Mouse (Mus musculus) limb, embryonic 14.5 days (tissue): ENCODE data around the gene Ankrd40. TPM values are rescaled to one million over a fixed set of nuclear protein-coding genes. Genes with fewer than 3 reads are reported as not detected.

Source experiments
- ATAC-seq: fragments of 200-750 bp; cut with Nextera tagmentation; 2 replicates; pipeline ENCODE4 v1.8.0; 2017; ENCODE audit warnings: low read depth, moderate number of reproducible peaks, moderate TSS enrichment; ENCODE audit not compliant: low FRiP score
- DNase-seq: peaks from one replicate; pipeline ENCODE4 v3.0.0-alpha.2; 2015; ENCODE audit warnings: low spot score
- H3K27ac ChIP-seq: fragments of 300-500 bp; sonication (generic); replicated peaks from 2 replicates; pipeline ENCODE4 v1.5.1; 2014; ENCODE audit warnings: low read depth, mild to moderate bottlenecking, low read length, moderate library complexity, mixed read lengths
- H3K27me3 ChIP-seq: fragments of 300-500 bp; sonication (generic); 2 replicates; pipeline ENCODE4 v1.6.1; 2014; ENCODE audit warnings: low read length, mixed read lengths; ENCODE audit not compliant: control insufficient read depth, insufficient read depth
- H3K36me3 ChIP-seq: fragments of 300-500 bp; sonication (generic); 2 replicates; pipeline ENCODE4 v1.6.1; 2014; ENCODE audit warnings: mild to moderate bottlenecking, low read length, moderate library complexity, mixed read lengths; ENCODE audit not compliant: control insufficient read depth, insufficient read depth
- H3K4me1 ChIP-seq: fragments of 300-500 bp; sonication (generic); 2 replicates; pipeline ENCODE4 v1.6.1; 2014; ENCODE audit warnings: antibody characterized with exemption, low read length, mixed read lengths; ENCODE audit not compliant: control insufficient read depth, insufficient read depth
- H3K4me2 ChIP-seq: fragments of 300-500 bp; sonication (generic); replicated peaks from 2 replicates; pipeline ENCODE4 v1.6.1; 2014; ENCODE audit warnings: low read depth, mild to moderate bottlenecking, low read length, moderate library complexity; ENCODE audit not compliant: severe bottlenecking
- H3K4me3 ChIP-seq: fragments of 300-500 bp; sonication (generic); replicated peaks from 2 replicates; pipeline ENCODE4 v1.5.1; 2014; ENCODE audit warnings: low read length
- H3K9ac ChIP-seq: fragments of 300-500 bp; sonication (generic); 2 replicates; pipeline ENCODE4 v1.6.1; 2014; ENCODE audit warnings: mild to moderate bottlenecking, low read depth, low read length, moderate library complexity; ENCODE audit not compliant: severe bottlenecking
- H3K9me3 ChIP-seq: fragments of 300-500 bp; sonication (generic); 2 replicates; pipeline ENCODE4 v1.6.1; 2016; ENCODE audit warnings: low read length; ENCODE audit not compliant: control insufficient read depth
- POLR2A ChIP-seq: fragments of 200-500 bp; IDR thresholded peaks from 2 replicates; pipeline ENCODE4 v1.8.0; 2012; ENCODE audit warnings: inconsistent platforms, mild to moderate bottlenecking, moderate library complexity, borderline replicate concordance; ENCODE audit not compliant: insufficient read depth, insufficient read length; ENCODE audit errors: extremely low read depth
- WGBS: fragments of 180-500 bp; shearing (Covaris S2); extraction: QIAGEN DNeasy Blood & Tissue Kit; methylation state at CpG from one replicate; pipeline ENCODE4 v1.1.7; 2014; 5-methylcytosine and 5-hydroxymethylcytosine counted together
- polyA plus RNA-seq, 2 experiments: library from polyadenylated mRNA; depleted of rRNA in 1 of 2; stranded (reverse) in 1 of 2; unstranded in 1 of 2; fragments of >200 nt; fragmentation: Nextera tagmentation in 1 of 2; extraction: Ambion mirVana in 1 of 2; gene quantifications; 2 replicates each; pipeline versions ENCODE4 v1.2.1 to v1.2.3; 2012 to 2014

Ankrd40 gene
- polyA plus RNA-seq, 2 experiments: 30.3 to 74.4 TPM

DNA sequence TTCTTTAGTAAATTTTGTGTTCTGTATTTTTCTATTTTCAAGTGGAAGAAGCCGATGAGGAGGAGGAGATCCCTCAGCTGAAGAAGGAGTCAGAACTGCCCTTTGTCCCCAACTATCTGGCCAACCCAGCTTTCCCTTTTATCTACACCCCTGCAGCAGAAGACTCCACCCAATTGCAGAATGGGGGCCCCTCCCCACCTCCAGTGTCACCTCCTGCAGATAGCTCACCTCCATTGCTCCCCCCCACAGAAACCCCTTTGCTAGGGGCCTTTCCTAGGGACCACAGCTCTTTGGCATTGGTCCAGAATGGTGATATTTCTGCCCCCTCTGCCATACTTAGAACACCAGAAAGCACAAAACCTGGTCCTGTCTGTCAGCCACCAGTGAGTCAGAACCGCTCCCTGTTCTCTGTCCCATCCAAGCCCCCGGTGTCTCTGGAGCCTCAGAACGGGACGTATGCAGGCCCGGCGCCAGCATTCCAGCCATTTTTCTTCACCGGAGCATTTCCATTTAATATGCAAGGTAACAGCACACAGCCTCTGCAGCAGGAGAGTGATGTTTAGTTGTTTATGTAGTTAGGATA lies 6.7 kb downstream of the Ankrd40 start:
- Histone ChIP-seq H3K9me3 (no peaks in the 10 kb centered on the region), H3K27me3 (no peaks in the 10 kb centered on the region), H3K9ac (no peak overlapping the region), H3K4me1 (peaks cover 5% of the 10 kb centered on the region; the same call in 1 of the 2 replicates), H3K27ac (no peak overlapping the region), H3K4me3 (no peak overlapping the region), H3K36me3 (peaks cover 46% of the 10 kb centered on the region), H3K4me2 (no peak overlapping the region)
- ATAC-seq (peak; percentile 19; the same call in 1 of the 2 replicates), DNase-seq (no peak)
- no peak for TF ChIP-seq POLR2A
- 87% methylated on average over 8 of the region's 8 CpGs for WGBS

DNA sequence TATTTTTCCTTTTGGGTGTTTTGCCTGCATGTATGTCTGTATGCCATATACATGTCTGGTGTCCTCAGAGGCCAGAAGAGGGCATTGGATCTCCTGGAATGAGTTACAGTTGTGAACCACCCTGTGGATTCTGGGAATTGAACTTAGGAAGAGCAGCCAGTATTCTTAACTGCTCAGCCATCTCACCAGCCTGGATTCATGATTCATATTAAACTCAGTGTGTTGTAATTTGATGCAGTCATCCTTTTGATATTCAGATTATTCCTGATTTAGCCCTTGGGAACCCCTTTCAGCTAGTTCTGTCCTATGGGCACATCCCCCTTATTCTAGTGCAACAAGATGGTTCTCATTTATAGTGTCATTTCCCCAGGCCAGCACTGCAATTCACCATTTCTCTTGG lies 8.8 kb downstream of the Ankrd40 start:
- Histone ChIP-seq H3K4me1 (no peaks in the 10 kb centered on the region), H3K4me2 (no peak overlapping the region), H3K27ac (no peak overlapping the region), H3K4me3 (no peak overlapping the region), H3K9ac (no peak overlapping the region), H3K36me3 (peaks cover 62% of the 10 kb centered on the region), H3K9me3 (no peaks in the 10 kb centered on the region), H3K27me3 (no peaks in the 10 kb centered on the region)
- no peak for TF ChIP-seq POLR2A
- ATAC-seq (no peak), DNase-seq (no peak)

DNA sequence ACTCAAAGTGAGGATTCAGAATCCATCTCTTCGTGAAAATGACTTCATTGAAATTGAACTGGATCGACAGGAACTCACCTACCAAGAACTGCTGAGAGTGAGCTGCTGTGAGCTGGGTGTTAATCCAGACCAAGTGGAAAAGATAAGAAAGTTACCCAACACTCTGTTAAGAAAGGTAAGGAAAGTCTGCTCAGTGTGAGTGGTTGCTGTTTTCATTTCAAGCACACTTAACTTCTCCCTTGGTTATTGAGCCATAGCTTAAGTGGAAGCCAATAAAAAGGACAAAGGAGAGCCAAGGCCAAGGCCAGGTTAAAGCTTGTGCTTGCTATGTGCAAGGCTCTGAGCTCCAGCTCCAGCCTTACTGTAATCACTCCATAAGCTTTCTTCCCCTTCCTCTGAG lies 10.5 kb downstream of the Ankrd40 start:
- 93% methylated on average over 2 of the region's 2 CpGs for WGBS
- DNase-seq: no peak
- Histone ChIP-seq H3K4me1 (peaks cover 6% of the 10 kb centered on the region; the same call in 1 of the 2 replicates), H3K4me3 (no peak overlapping the region), H3K27me3 (no peaks in the 10 kb centered on the region), H3K36me3 (peaks cover 65% of the 10 kb centered on the region), H3K9ac (no peak overlapping the region), H3K4me2 (no peak overlapping the region), H3K9me3 (no peaks in the 10 kb centered on the region), H3K27ac (no peak overlapping the region)
- no peak for TF ChIP-seq POLR2A
- ATAC-seq: no peak

DNA sequence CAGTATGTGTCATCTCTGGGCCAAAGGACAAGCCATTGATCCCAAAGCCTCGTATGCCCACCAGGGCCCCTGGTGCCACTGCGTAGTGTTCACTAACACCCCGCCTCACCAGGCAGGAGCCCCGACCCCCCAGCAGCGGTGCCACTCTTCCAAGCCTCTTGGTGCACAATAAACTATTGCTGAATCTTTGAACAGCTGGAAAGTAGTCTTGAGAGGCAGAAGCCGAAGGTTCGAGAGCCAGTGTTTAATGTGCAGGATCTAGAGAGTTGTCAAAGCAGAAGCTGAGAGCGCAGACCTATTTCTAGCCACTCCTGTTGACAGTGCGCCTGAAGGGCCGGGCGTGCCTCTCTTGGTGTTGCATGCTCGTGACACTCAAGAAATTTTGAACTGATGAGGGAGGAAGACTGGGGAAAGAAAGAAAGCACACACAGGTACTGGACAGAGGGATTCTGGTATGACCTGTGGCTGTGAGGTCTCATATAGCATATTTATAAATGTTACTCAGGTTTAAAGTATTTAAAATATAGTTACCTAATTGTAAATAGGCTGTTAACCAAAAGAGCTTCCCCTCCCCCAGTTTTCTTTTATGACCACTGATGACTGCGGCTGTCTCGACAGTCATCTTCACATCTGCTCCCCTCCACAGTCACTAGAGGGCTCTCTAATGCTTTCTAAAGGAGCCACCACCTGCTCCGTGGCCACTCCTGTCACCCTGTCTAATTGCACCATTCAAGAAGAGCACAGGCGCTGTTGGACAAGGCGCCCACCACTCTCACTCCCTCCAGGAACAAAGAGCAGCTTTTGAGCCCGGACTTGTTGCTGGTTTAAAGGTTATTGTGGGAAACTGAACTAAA lies 12.2 kb downstream of the Ankrd40 start:
- Histone ChIP-seq H3K9me3 (no peaks in the 10 kb centered on the region), H3K27me3 (no peaks in the 10 kb centered on the region), H3K4me2 (no peak overlapping the region), H3K4me3 (no peak overlapping the region), H3K4me1 (peaks cover 18% of the 10 kb centered on the region), H3K27ac (no peak overlapping the region), H3K9ac (no peak overlapping the region), H3K36me3 (peaks cover 58% of the 10 kb centered on the region)
- WGBS: 58% methylated on average over 18 of the region's 18 CpGs
- DNase-seq (peak; percentile 72), ATAC-seq (peak; percentile 42; the same call in 1 of the 2 replicates)
- no peak for TF ChIP-seq POLR2A

DNA sequence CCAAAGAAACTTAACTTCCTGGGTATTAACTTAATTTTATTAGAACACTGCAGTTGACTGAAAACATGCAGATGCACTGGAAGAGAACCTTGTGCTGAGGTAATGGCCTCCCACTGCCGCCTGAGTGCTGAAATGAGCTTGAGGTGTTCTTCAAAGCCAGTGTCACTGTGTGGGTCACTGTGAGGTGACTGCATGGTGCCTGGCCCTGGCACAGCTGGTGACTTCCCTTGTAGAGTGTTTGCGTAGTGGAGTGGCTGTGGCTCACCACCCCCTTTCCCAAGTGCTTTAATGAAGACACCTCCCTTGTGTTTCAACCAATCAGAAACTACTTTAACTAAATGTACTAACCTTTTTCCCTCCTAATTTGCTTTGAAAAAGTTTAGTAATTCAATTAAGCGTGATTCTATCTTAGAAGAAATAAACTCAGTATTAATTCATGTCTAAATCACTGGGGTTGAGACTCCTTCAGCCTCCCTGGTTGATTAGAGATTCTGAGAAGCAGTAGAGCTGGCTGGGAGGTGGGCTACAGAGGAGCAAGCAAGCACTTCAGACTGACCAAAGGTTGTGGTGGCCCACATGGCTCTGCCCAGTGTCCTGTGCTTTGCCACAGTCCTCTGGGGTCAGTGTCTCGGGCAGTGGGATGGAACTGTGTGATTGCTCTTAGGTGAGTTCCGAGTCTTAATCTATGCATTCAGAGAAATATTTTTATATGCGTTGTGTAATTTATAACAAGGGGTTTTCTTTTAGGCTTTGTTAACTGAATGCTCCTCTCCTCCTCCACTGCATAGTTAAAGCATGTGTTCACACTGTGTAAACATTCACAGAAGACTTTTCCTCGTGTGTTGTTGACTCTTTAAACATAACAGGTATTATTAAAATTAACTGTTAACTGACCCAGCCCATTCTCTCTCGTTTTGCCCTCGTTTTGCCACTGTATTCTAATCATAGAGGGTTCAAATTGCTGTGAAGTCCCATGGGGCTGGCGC lies 13.4 kb downstream of the Ankrd40 start:
- no peaks in the 10 kb centered on the region for H3K27me3 ChIP-seq
- peaks cover 23% of the 10 kb centered on the region for H3K4me1 ChIP-seq
- H3K27ac ChIP-seq: no peak overlapping the region
- no peaks in the 10 kb centered on the region for H3K9me3 ChIP-seq
- H3K4me3 ChIP-seq: no peak overlapping the region
- H3K9ac ChIP-seq: no peak overlapping the region
- ATAC-seq: no peak
- H3K36me3 ChIP-seq: peaks cover 45% of the 10 kb centered on the region
- no peak for DNase-seq
- 51% methylated on average over 10 of the region's 10 CpGs for WGBS
- TF ChIP-seq POLR2A: no peak
- H3K4me2 ChIP-seq: no peak overlapping the region
